Mouse (Mus musculus): Measurements from ENCODE around the gene Supt6. TPM values are rescaled to one million over a fixed set of nuclear protein-coding genes. Genes with fewer than 3 reads are reported as not detected.

The Supt6 gene
- polyA plus RNA-seq, 1 experiment from 2014 or later = 11.4 TPM

DNA sequence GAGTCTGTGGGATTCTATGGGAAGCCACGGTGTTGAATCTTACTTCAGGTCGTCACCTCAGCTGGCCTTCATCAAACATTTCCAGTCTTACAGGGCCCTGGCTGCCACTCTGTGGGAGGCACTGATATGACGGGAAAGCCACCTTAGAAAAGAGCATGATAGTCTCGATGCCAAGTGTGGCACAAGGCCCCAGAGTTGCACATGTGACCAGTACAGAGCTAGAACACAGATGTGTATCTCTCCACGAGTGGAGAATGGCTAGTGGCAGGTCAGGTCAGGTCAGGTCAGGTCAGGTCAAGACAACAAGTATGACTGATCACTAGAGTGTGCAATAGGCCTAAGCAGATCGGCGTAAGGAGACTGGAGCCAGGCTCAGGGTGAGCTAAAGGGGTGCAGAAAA lies 35.2 kb downstream of the Supt6 start:
- no peak overlapping the region for H3K4me2 ChIP-seq (replicated peaks; ENCODE audit: low read depth, low read length)
- no peak for ATAC-seq
- no peak overlapping the region for H3K9ac ChIP-seq (replicated peaks; ENCODE audit: low read depth)
- no peak for TF ChIP-seq CTCF (IDR thresholded peaks at IDR 0.05)
- no peak for TF ChIP-seq EP300 (IDR thresholded peaks at IDR 0.05)
- no peak overlapping the region for H3K4me3 ChIP-seq (ENCODE audit: low read depth, low read length)
- no peaks in the 10 kb centered on the region for H3K9me3 ChIP-seq (ENCODE audit: low read length)
- no peaks in the 10 kb centered on the region for H3K27me3 ChIP-seq (replicated peaks; ENCODE audit: insufficient read depth, low read length)
- 59% methylated on average over 7 of the region's 7 CpGs for WGBS
- H3K36me3 ChIP-seq (ENCODE audit: insufficient read depth, low read length) = peaks cover 80% of the 10 kb centered on the region
- H3K4me1 ChIP-seq (ENCODE audit: insufficient read depth, low read depth, low read length) = no peaks in the 10 kb centered on the region
- no peak for DNase-seq (ENCODE audit: low spot score)
- H3K27ac ChIP-seq (ENCODE audit: low read length) = no peak overlapping the region

DNA sequence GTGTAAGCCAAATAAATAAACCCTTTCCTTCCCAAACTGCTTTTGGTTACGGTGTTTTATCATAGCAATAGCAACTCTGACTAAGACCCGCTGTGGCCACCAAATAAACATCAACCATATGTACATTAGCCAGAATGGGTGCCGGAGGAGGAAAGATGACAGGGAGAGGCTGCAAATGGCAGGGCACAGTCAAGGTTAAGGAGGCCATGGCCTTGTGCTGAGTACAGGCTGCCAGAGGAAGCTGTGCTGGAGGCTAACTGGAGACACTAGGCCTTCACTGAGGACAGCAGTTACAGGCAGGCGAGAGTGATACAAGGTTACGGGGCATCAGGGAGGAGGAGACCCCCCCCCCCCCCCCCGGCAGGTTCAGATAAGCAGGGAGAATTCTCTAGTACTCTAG lies 35.9 kb downstream of the Supt6 start:
- H3K4me3 ChIP-seq (ENCODE audit: low read depth, low read length) = no peak overlapping the region
- TF ChIP-seq EP300 (IDR thresholded peaks at IDR 0.05) (no peak), CTCF (IDR thresholded peaks at IDR 0.05) (no peak)
- 81% methylated on average over 5 of the region's 6 CpGs for WGBS
- H3K4me1 ChIP-seq (ENCODE audit: insufficient read depth, low read depth, low read length) = no peaks in the 10 kb centered on the region
- no peak overlapping the region for H3K4me2 ChIP-seq (replicated peaks; ENCODE audit: low read depth, low read length)
- no peaks in the 10 kb centered on the region for H3K27me3 ChIP-seq (replicated peaks; ENCODE audit: insufficient read depth, low read length)
- no peak overlapping the region for H3K27ac ChIP-seq (ENCODE audit: low read length)
- H3K9me3 ChIP-seq (ENCODE audit: low read length) = no peaks in the 10 kb centered on the region
- no peak for DNase-seq (ENCODE audit: low spot score)
- ATAC-seq = no peak
- H3K36me3 ChIP-seq (ENCODE audit: insufficient read depth, low read length) = peaks cover 74% of the 10 kb centered on the region
- no peak overlapping the region for H3K9ac ChIP-seq (replicated peaks; ENCODE audit: low read depth)

DNA sequence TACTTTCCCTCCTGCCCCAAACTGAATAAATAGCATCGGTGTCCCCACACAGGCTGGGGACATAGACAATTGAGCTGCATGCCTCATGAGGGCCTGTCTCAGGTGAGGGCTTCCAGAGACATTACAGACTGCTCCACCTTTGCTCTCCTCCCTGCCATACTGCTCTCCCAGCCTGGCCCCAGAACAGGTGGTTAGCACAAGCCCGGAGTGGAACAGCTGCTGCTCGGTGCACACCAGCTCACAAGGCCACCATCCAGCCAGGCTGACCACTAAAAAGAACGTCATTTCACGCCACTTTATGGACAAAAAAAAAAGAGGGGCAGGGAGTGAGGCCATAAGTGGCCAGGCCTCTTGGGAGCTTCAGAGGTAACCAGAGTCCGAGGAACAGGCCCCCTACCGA lies 38.6 kb downstream of the Supt6 start:
- ATAC-seq = no peak
- 96% methylated on average over 7 of the region's 7 CpGs for WGBS
- Histone ChIP-seq H3K27ac (ENCODE audit: low read length) (no peak overlapping the region), H3K36me3 (ENCODE audit: insufficient read depth, low read length) (peaks cover 51% of the 10 kb centered on the region), H3K27me3 (replicated peaks; ENCODE audit: insufficient read depth, low read length) (no peaks in the 10 kb centered on the region), H3K4me3 (ENCODE audit: low read depth, low read length) (no peak overlapping the region), H3K4me2 (replicated peaks; ENCODE audit: low read depth, low read length) (no peak overlapping the region), H3K9ac (replicated peaks; ENCODE audit: low read depth) (no peak overlapping the region), H3K9me3 (ENCODE audit: low read length) (no peaks in the 10 kb centered on the region), H3K4me1 (ENCODE audit: insufficient read depth, low read depth, low read length) (no peaks in the 10 kb centered on the region)
- TF ChIP-seq CTCF (IDR thresholded peaks at IDR 0.05) (no peak), EP300 (IDR thresholded peaks at IDR 0.05) (no peak)
- DNase-seq (ENCODE audit: low spot score) = no peak

DNA sequence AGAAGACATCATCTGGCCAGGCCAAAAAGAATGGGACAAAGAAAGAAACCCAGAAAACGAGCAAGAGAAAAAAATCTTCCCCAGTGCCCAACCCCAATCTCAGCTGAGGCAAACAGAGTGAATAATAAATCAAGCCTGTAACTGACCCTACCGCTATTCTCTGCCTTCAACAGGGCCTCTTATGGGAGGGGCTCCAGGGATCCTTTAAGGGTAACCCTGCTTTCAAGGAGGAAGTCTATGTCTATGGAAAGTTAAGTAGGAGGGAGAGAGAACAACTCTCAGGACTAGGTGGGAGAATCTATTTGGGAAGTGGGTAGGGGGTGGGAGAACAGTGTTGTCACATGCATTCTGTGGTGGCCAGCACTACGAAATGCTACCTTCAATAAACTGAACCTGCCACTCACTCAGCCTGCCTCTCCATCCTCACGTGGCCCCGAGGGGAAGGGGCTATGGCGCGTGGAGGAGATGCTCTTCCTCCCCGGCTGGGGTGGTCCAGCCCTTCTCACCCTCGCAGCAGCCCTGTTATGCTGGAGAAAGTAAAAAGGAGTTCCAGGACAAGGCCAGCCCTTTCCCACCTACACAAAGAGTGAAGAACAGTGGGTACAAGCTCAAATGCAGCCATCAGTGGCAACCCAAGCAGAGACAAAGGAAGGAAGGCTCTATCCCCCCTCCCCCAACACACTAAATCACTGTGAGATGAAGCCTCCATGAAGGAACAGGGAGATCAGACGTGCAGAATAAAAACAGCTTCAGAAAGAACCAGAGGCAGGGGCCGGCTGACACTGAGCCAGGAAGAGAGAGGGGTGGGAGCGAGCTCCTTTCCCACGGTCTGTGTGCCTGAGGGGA lies 40.2 kb downstream of the Supt6 start:
- no peak overlapping the region for H3K27ac ChIP-seq (ENCODE audit: low read length)
- H3K36me3 ChIP-seq (ENCODE audit: insufficient read depth, low read length) = peaks cover 38% of the 10 kb centered on the region
- DNase-seq (ENCODE audit: low spot score) (no peak), ATAC-seq (no peak)
- no peaks in the 10 kb centered on the region for H3K27me3 ChIP-seq (replicated peaks; ENCODE audit: insufficient read depth, low read length)
- 75% methylated on average over 13 of the region's 13 CpGs for WGBS
- H3K4me3 ChIP-seq (ENCODE audit: low read depth, low read length) = no peak overlapping the region
- H3K4me2 ChIP-seq (replicated peaks; ENCODE audit: low read depth, low read length) = no peak overlapping the region
- H3K9ac ChIP-seq (replicated peaks; ENCODE audit: low read depth) = no peak overlapping the region
- H3K4me1 ChIP-seq (ENCODE audit: insufficient read depth, low read depth, low read length) = no peaks in the 10 kb centered on the region
- TF ChIP-seq CTCF (IDR thresholded peaks at IDR 0.05) = no peak
- no peak for TF ChIP-seq EP300 (IDR thresholded peaks at IDR 0.05)
- H3K9me3 ChIP-seq (ENCODE audit: low read length) = no peaks in the 10 kb centered on the region

DNA sequence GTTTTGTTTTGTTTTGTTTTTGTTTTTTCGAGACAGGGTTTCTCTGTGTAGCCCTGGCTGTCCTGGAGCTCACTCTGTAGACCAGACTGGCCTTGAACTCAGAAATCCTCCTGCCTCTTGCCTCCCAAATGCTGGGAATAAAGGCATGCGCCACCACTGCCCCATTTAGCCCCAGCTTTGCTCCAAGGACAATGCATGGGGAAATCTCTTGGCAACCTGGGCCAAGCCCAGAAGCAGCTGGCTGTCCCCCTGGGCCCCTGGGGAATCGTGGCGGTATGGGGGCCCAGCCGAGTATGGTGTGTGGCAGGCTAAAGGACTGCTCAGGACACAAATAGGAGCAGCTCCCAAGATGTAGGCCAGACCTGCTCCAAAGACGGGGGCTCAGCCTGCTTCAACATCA lies 41.5 kb downstream of the Supt6 start:
- WGBS = 83% methylated on average over 6 of the region's 6 CpGs
- Histone ChIP-seq H3K4me1 (ENCODE audit: insufficient read depth, low read depth, low read length) (no peaks in the 10 kb centered on the region), H3K36me3 (ENCODE audit: insufficient read depth, low read length) (peaks cover 33% of the 10 kb centered on the region), H3K9ac (replicated peaks; ENCODE audit: low read depth) (no peak overlapping the region), H3K9me3 (ENCODE audit: low read length) (no peaks in the 10 kb centered on the region), H3K4me2 (replicated peaks; ENCODE audit: low read depth, low read length) (no peak overlapping the region), H3K27me3 (replicated peaks; ENCODE audit: insufficient read depth, low read length) (no peaks in the 10 kb centered on the region), H3K27ac (ENCODE audit: low read length) (no peak overlapping the region), H3K4me3 (ENCODE audit: low read depth, low read length) (no peak overlapping the region)
- TF ChIP-seq EP300 (IDR thresholded peaks at IDR 0.05) (no peak), CTCF (IDR thresholded peaks at IDR 0.05) (no peak)
- ATAC-seq = no peak
- no peak for DNase-seq (ENCODE audit: low spot score)

DNA sequence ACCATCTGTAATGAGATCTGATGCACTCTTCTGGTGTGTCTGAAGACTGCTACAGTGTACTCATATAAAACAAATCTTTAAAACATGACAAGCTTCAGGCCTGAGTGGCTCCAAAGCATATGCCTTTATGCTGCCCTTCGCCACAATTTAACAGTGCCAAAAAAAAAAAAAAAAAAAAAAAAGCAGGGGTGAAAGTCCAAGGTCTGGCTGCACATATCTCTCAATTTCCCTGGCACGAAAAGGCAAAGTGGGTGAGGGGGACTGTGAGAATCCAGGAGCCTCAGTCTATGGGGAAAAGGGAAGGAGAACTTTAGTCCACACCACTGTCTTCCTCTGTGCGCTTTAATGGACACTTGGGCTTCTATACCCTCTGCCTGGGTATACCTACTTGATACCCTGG lies 43.4 kb downstream of the Supt6 start:
- no peak overlapping the region for H3K9ac ChIP-seq (replicated peaks; ENCODE audit: low read depth)
- no peaks in the 10 kb centered on the region for H3K9me3 ChIP-seq (ENCODE audit: low read length)
- H3K4me3 ChIP-seq (ENCODE audit: low read depth, low read length) = no peak overlapping the region
- ATAC-seq (no peak), DNase-seq (ENCODE audit: low spot score) (no peak)
- H3K27ac ChIP-seq (ENCODE audit: low read length) = no peak overlapping the region
- H3K4me1 ChIP-seq (ENCODE audit: insufficient read depth, low read depth, low read length) = no peaks in the 10 kb centered on the region
- no peaks in the 10 kb centered on the region for H3K27me3 ChIP-seq (replicated peaks; ENCODE audit: insufficient read depth, low read length)
- no peak overlapping the region for H3K4me2 ChIP-seq (replicated peaks; ENCODE audit: low read depth, low read length)
- peaks cover 16% of the 10 kb centered on the region; the same call in 1 of the 2 replicates for H3K36me3 ChIP-seq (ENCODE audit: insufficient read depth, low read length)
- TF ChIP-seq EP300 (IDR thresholded peaks at IDR 0.05) = no peak
- no peak for TF ChIP-seq CTCF (IDR thresholded peaks at IDR 0.05)
- WGBS = 88% methylated on average over 3 of the region's 3 CpGs
